9 mouse cellular contexts compared by ENCODE assay signal in the genomic region with DNA sequence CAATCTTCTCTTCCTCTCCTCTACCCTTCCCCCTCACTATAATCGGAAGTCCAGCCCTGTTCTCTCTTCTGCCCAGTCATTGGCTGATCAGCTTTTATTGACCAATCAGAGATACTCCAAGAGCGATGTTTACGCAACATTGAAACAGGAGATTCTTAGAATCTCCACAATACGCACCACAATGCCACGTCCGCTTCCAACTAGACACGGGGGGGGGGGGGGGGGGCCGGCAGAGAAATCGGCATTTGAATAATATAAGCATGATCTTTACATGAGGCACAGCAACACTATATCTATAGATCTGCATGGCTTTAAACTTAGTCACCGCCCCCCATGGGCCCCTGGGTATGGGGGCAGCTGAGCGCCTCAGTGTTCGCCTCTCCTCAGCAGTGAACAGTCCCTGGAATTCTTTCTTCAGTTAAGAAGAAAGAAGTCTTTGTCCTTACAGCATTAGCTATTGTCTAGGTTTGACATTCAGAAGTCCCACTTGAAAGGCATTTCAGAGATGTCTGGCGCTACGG. TPM values are rescaled to one million over a fixed set of nuclear protein-coding genes. Genes with fewer than 3 reads are reported as not detected.
A peak's percentile ranks its signal among the peaks of the same experiment; 100 is the strongest.
DNase-seq lines count a peak whose midpoint lies in the region; ATAC-seq lines count a peak whose summit lies in the region.
"Had no signal": no experiment of that assay in that cellular context is flagged by ENCODE, and none has a peak within 500 bp of the region (broad histone marks: within the 10 kb centered on the region; RNA-seq: fewer than 3 reads in every experiment).

No protein-coding gene starts in this region.

- DNase-seq in limb, embryonic 10.5 days (ENCODE audit: low spot score), result no peak
- DNase-seq in embryonic facial prominence, embryonic 11.5 days (ENCODE audit: low spot score), result peak; percentile 64
- DNase-seq in natural killer cell, adult 2 months (ENCODE audit: low spot score in 2 of 2), result no peak
- DNase-seq in cerebellum, postnatal 25 days, result no peak
- DNase-seq in spleen, postnatal 14 days (ENCODE audit: low spot score in 2 of 2), result no peak

- no peaks in the 10 kb centered on the region for H3K36me3 ChIP-seq in limb, embryonic 12.5 days
- H3K36me3 ChIP-seq in limb, embryonic 10.5 days, result no peaks in the 10 kb centered on the region
- H3K36me3 ChIP-seq in embryonic facial prominence, embryonic 11.5 days (replicated peaks; ENCODE audit: control insufficient read depth, insufficient read depth, low read depth, low read length), result no peaks in the 10 kb centered on the region
- H3K36me3 ChIP-seq in intestine, embryonic 15.5 days, result no peaks in the 10 kb centered on the region
- no peaks in the 10 kb centered on the region for H3K36me3 ChIP-seq in neural tube, embryonic 12.5 days

- no peaks in the 10 kb centered on the region for H3K9me3 ChIP-seq in limb, embryonic 12.5 days
- no peaks in the 10 kb centered on the region for H3K9me3 ChIP-seq in limb, embryonic 10.5 days (replicated peaks)
- H3K9me3 ChIP-seq in embryonic facial prominence, embryonic 11.5 days (replicated peaks; ENCODE audit: control insufficient read depth, low read length), result no peaks in the 10 kb centered on the region
- no peaks in the 10 kb centered on the region for H3K9me3 ChIP-seq in intestine, embryonic 15.5 days
- H3K9me3 ChIP-seq in neural tube, embryonic 12.5 days, result no peaks in the 10 kb centered on the region

- H3K9ac ChIP-seq in limb, embryonic 12.5 days (replicated peaks), result no peak overlapping the region
- no peak overlapping the region for H3K9ac ChIP-seq in embryonic facial prominence, embryonic 11.5 days (replicated peaks; ENCODE audit: low read length)
- H3K9ac ChIP-seq in intestine, embryonic 15.5 days, result no peak overlapping the region
- 0 out of 2 replicates have a peak overlapping the region, but pooled peaks have one; percentile 17 for H3K9ac ChIP-seq in neural tube, embryonic 12.5 days

- WGBS in limb, embryonic 12.5 days, result 72% methylated on average over 14 of the region's 14 CpGs
- WGBS in limb, embryonic 10.5 days, result 74% methylated on average over 14 of the region's 14 CpGs
- WGBS in embryonic facial prominence, embryonic 11.5 days, result 26% methylated on average over 14 of the region's 14 CpGs
- WGBS in intestine, embryonic 15.5 days, result 60% methylated on average over 14 of the region's 14 CpGs
- WGBS in neural tube, embryonic 12.5 days, result 19% methylated on average over 14 of the region's 14 CpGs

- H3K27me3 ChIP-seq in limb, embryonic 12.5 days, result no peaks in the 10 kb centered on the region
- H3K27me3 ChIP-seq in limb, embryonic 10.5 days (ENCODE audit: low read depth, poor library complexity, severe bottlenecking), result no peaks in the 10 kb centered on the region
- H3K27me3 ChIP-seq in embryonic facial prominence, embryonic 11.5 days (ENCODE audit: control insufficient read depth, insufficient read depth, low read length), result no peaks in the 10 kb centered on the region
- H3K27me3 ChIP-seq in intestine, embryonic 15.5 days (replicated peaks), result no peaks in the 10 kb centered on the region
- H3K27me3 ChIP-seq in neural tube, embryonic 12.5 days (replicated peaks), result no peaks in the 10 kb centered on the region
- H3K27me3 ChIP-seq: Patski had no signal

- H3K4me2 ChIP-seq in limb, embryonic 12.5 days, result peak overlapping the region; percentile 7; the same call in 1 of the 2 replicates
- no peak overlapping the region for H3K4me2 ChIP-seq in embryonic facial prominence, embryonic 11.5 days (ENCODE audit: low read depth, low read length)
- H3K4me2 ChIP-seq in intestine, embryonic 15.5 days (replicated peaks), result peak overlapping the region; percentile 35
- H3K4me2 ChIP-seq in neural tube, embryonic 12.5 days (replicated peaks), result peak overlapping the region; percentile 59

- no peak for ATAC-seq in limb, embryonic 12.5 days (ENCODE audit: insufficient number of reproducible peaks, insufficient read depth, low FRiP score, low TSS enrichment, low read depth)
- ATAC-seq in embryonic facial prominence, embryonic 11.5 days (replicated peaks; ENCODE audit: insufficient number of reproducible peaks, low FRiP score, low TSS enrichment, low read depth), result peak; percentile 87
- ATAC-seq in intestine, embryonic 15.5 days, result no peak
- ATAC-seq in neural tube, embryonic 12.5 days (ENCODE audit: low FRiP score, low read depth), result peak; percentile 95
- ATAC-seq: Patski had no signal

- H3K4me3 ChIP-seq in limb, embryonic 12.5 days (replicated peaks), result no peak overlapping the region
- no peak overlapping the region for H3K4me3 ChIP-seq in limb, embryonic 10.5 days
- no peak overlapping the region for H3K4me3 ChIP-seq in embryonic facial prominence, embryonic 11.5 days (ENCODE audit: low read depth, low read length)
- H3K4me3 ChIP-seq in intestine, embryonic 15.5 days (replicated peaks), result no peak overlapping the region
- peak overlapping the region; percentile 32 for H3K4me3 ChIP-seq in neural tube, embryonic 12.5 days

- 0 out of 2 replicates have a peak, but pooled peaks cover 2% of the 10 kb centered on the region for H3K4me1 ChIP-seq in limb, embryonic 12.5 days (replicated peaks)
- H3K4me1 ChIP-seq in limb, embryonic 10.5 days, result no peaks in the 10 kb centered on the region
- no peaks in the 10 kb centered on the region for H3K4me1 ChIP-seq in embryonic facial prominence, embryonic 11.5 days (ENCODE audit: control insufficient read depth, insufficient read depth, low read length)
- H3K4me1 ChIP-seq in intestine, embryonic 15.5 days (replicated peaks), result no peaks in the 10 kb centered on the region
- H3K4me1 ChIP-seq in neural tube, embryonic 12.5 days, result peaks cover 10% of the 10 kb centered on the region; the same call in 1 of the 2 replicates

- H3K27ac ChIP-seq in limb, embryonic 12.5 days, result no peak overlapping the region
- H3K27ac ChIP-seq in limb, embryonic 10.5 days, result no peak overlapping the region
- H3K27ac ChIP-seq in embryonic facial prominence, embryonic 11.5 days (replicated peaks; ENCODE audit: low read depth, low read length), result no peak overlapping the region
- H3K27ac ChIP-seq in intestine, embryonic 15.5 days, result no peak overlapping the region
- H3K27ac ChIP-seq in neural tube, embryonic 12.5 days, result 0 out of 2 replicates have a peak overlapping the region, but pooled peaks have one; percentile 20

RNA-seq across cellular contexts. Expression of gene Nhlrc1, which starts 39.6 kb away (rescaled TPM):
- polyA plus RNA-seq in limb, embryonic 12.5 days (2016; fragmentation: Nextera tagmentation; extraction: Ambion mirVana), result 4.1 and 4.3 TPM in 2 replicates
- 2.3 and 2.5 TPM in 2 replicates for polyA plus RNA-seq in limb, embryonic 10.5 days (2016; fragmentation: Nextera tagmentation; extraction: Ambion mirVana)
- 4.6 and 5.2 TPM in 2 replicates for polyA plus RNA-seq in embryonic facial prominence, embryonic 11.5 days (2014; fragmentation: Nextera tagmentation; extraction: Ambion mirVana)
- polyA plus RNA-seq in intestine, embryonic 15.5 days (2015; fragmentation: Nextera tagmentation; extraction: Ambion mirVana), result 3.5 and 3.9 TPM in 2 replicates
- polyA plus RNA-seq in neural tube, embryonic 12.5 days (2016; fragmentation: Nextera tagmentation; extraction: Ambion mirVana), result 7.7 and 8.7 TPM in 2 replicates

RNA-seq across cellular contexts. Expression of gene Kif13a, which starts 45.4 kb away (rescaled TPM):
- polyA plus RNA-seq in limb, embryonic 12.5 days (2016; fragmentation: Nextera tagmentation; extraction: Ambion mirVana), result 21.8 and 23.3 TPM in 2 replicates
- 13.5 and 13.6 TPM in 2 replicates for polyA plus RNA-seq in limb, embryonic 10.5 days (2016; fragmentation: Nextera tagmentation; extraction: Ambion mirVana)
- polyA plus RNA-seq in embryonic facial prominence, embryonic 11.5 days (2014; fragmentation: Nextera tagmentation; extraction: Ambion mirVana), result 17.3 and 19.1 TPM in 2 replicates
- polyA plus RNA-seq in intestine, embryonic 15.5 days (2015; fragmentation: Nextera tagmentation; extraction: Ambion mirVana), result 17.0 and 17.6 TPM in 2 replicates
- polyA plus RNA-seq in neural tube, embryonic 12.5 days (2016; fragmentation: Nextera tagmentation; extraction: Ambion mirVana), result 20.9 and 22.1 TPM in 2 replicates

Comparison
In these comparisons a context has a peak if more than half of its experiments do, and no peak if none do; other contexts are left out.
1. ATAC-seq: peak in embryonic facial prominence, embryonic 11.5 days (single experiment) and neural tube, embryonic 12.5 days (single experiment); none in limb, embryonic 12.5 days (single experiment) and intestine, embryonic 15.5 days (single experiment).